Mouse (Mus musculus): ENCODE results near the gene Coq10a. TPM values are rescaled to one million over a fixed set of nuclear protein-coding genes. Genes with fewer than 3 reads are reported as not detected.

The Coq10a gene
- polyA plus RNA-seq (2012; rRNA removed), result 63.6 and 66.9 TPM in 2 replicates

GRCm38 (mm10) chr10:128368402-128369217 is at the start of gene Coq10a:
Gene Coq10a, minus strand, starts transcription at chr10:128368997.
- DNase-seq (ENCODE audit: low spot score), result peak; percentile 82

- no peak for DNase-seq (ENCODE audit: low spot score)
These were observed 46.1 kb upstream of the Coq10a start for GRCm38 (mm10) chr10:128414848-128415247.

- DNase-seq (ENCODE audit: low spot score), result no peak
These were observed 44.3 kb upstream of the Coq10a start for GRCm38 (mm10) chr10:128413076-128413475.

- no peak for DNase-seq (ENCODE audit: low spot score)
These were observed 43.8 kb upstream of the Coq10a start for GRCm38 (mm10) chr10:128412558-128412957.

- no peak for DNase-seq (ENCODE audit: low spot score)
These were observed 43.2 kb upstream of the Coq10a start for GRCm38 (mm10) chr10:128412055-128412381.

- peak; percentile 88 for DNase-seq (ENCODE audit: low spot score)
These were observed 42.6 kb upstream of the Coq10a start, which contains the start of the genes Nabp2 and Rnf41 for GRCm38 (mm10) chr10:128411211-128412054. Gene Nabp2, minus strand, starts transcription at chr10:128411492. Gene Rnf41, plus strand, starts transcription at chr10:128411657.

GRCm38 (mm10) chr10:128410560-128410845 is 41.7 kb upstream of the Coq10a start:
- no peak for DNase-seq (ENCODE audit: low spot score)

- DNase-seq (ENCODE audit: low spot score), result peak; percentile 87
These were observed 41.1 kb upstream of the Coq10a start for GRCm38 (mm10) chr10:128409692-128410559.

- DNase-seq (ENCODE audit: low spot score), result no peak
These were observed 40.1 kb upstream of the Coq10a start for GRCm38 (mm10) chr10:128408591-128409535.

GRCm38 (mm10) chr10:128403931-128404330 is 35.1 kb upstream of the Coq10a start:
- DNase-seq (ENCODE audit: low spot score), result no peak

- DNase-seq (ENCODE audit: low spot score), result peak; percentile 15
These were observed 32.8 kb upstream of the Coq10a start for GRCm38 (mm10) chr10:128401638-128402037.

- no peak for DNase-seq (ENCODE audit: low spot score)
These were observed 32.3 kb upstream of the Coq10a start, which contains the start of gene Slc39a5 for GRCm38 (mm10) chr10:128401056-128401455. Gene Slc39a5, minus strand, starts transcription at chr10:128401229.

GRCm38 (mm10) chr10:128400338-128400737 is 31.5 kb upstream of the Coq10a start:
- DNase-seq (ENCODE audit: low spot score), result no peak

GRCm38 (mm10) chr10:128397466-128397865 is 28.7 kb upstream of the Coq10a start:
- DNase-seq (ENCODE audit: low spot score), result no peak

- no peak for DNase-seq (ENCODE audit: low spot score)
These were observed 28.0 kb upstream of the Coq10a start for GRCm38 (mm10) chr10:128396716-128397264.

GRCm38 (mm10) chr10:128396017-128396673 is 27.3 kb upstream of the Coq10a start:
- no peak for DNase-seq (ENCODE audit: low spot score)

- DNase-seq (ENCODE audit: low spot score), result no peak
These were observed 23.1 kb upstream of the Coq10a start for GRCm38 (mm10) chr10:128391850-128392249.

GRCm38 (mm10) chr10:128390366-128390765 is 21.6 kb upstream of the Coq10a start:
- DNase-seq (ENCODE audit: low spot score), result no peak

- DNase-seq (ENCODE audit: low spot score), result no peak
These were observed 20.8 kb upstream of the Coq10a start for GRCm38 (mm10) chr10:128389570-128389969.

GRCm38 (mm10) chr10:128388941-128389340 is 20.1 kb upstream of the Coq10a start:
- no peak for DNase-seq (ENCODE audit: low spot score)

All from urinary bladder, adult 2 months (tissue).